Mouse (Mus musculus) heart, postnatal 14 days (tissue): ENCODE data around the gene Golga2. TPM values are rescaled to one million over a fixed set of nuclear protein-coding genes. Genes with fewer than 3 reads are reported as not detected.
A peak's percentile ranks its signal among the peaks of the same experiment; 100 is the strongest.

Experiments
- DNase-seq, 2 experiments: peaks; one replicate each; pipeline ENCODE4 v3.0.0; 2021 to 2022
- intact Hi-C: fragments of 180-260 bp; cut with DNase I; formaldehyde crosslinking; loops from one replicate; pipeline ENCODE4 v1.15.1; 2025
- total RNA-seq, 2 experiments: library from RNA; stranded (reverse); gene quantifications; 2 replicates each; pipeline ENCODE4 v1.2.3; 2021

Gene Golga2
- total RNA-seq, 2 experiments from 2014 or later, result 67.9 to 70.5 TPM

- intact Hi-C loops, result no loop called here
- DNase-seq, result no peak
Measured at GRCm38 (mm10) chr2:32339912-32340642, 52.9 kb downstream of the Golga2 start.

DNA sequence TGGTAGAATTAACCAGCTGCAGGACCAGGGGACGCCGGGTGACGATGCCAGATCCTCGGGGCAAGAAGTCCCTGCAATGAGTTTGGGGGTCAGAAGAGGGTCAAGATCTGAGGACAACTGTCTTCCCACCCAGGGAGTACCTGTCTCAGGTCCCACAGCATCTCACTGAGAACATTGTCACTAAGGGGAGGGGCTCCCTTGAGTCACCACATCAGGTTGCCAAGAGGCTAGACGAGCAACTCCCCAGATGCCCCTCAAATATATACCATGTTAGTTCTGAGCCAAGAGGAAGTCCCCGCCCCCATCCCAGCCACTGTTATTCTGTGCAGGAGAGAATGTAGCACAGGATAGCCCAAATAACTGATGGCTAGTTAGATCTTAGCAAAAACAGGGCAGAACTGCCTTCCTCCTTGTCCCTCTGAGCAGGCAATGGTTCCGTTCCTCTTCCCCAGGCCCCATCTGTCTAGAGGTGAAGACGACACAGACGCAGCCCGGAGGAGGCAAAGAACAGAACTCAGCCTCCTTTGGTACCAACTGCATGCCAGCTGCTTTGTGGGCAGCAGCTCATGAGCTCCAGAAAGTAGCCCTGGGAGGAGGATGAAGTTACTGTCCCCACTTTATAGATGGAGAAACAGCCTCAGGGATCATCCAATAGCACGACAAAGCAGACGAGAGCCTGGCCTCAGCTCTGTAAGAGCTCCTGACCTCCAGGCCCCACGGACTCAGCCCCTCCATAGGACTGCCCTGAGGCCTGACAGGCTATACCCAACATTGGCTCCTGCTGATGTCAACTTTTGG, 53.9 kb downstream of the Golga2 start:
- intact Hi-C loops, result no loop called here
- DNase-seq, result no peak

- intact Hi-C loops, result no loop called here
- DNase-seq, result no peak
Measured at GRCm38 (mm10) chr2:32341634-32341939, 54.4 kb downstream of the Golga2 start.

GRCm38 (mm10) chr2:32342039-32342438, 54.9 kb downstream of the Golga2 start:
- DNase-seq, result no peak
- intact Hi-C loops, result no loop called here

DNA sequence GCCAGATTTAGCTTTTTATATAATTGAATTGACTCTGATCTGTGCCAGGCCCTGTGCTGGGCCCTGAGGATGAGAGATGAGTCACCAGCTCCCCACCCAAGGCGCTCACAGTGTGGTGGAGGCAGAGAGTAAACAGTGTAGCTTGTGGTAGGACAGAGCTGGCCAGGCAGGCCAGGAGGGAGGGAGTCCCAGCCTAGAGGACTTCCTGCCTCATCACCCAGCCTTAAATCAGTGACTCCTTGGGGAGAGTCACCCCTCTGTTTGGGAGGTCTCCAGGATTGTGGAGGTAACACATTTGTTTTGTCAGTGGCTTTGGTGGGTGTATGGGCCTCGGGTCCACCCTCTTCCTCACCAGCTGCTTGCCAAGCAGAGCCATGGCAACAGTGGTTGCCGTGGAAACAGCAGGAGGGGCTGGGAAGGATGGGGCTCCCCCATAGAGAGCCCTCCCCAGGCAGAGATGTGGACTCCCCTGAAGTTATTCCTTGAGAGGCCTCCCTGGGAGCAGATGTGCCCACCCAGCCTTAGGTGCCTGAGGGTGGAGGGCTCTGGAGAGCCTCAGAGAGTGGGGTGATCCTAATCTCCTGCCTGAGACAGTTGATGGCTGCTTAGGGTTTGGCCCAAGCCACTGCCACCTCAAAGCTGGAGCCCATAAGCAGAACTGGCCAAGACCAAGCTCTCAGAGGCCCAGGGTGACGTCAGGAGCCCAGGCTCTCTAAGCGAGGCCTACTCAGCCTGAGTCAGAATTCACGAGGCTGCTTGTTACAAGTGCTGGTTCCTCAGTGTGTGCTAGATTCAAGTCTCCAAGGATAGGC, 55.6 kb downstream of the Golga2 start:
- peak; percentile 51 to 57 for DNase-seq
- intact Hi-C loops, result no loop called here

DNA sequence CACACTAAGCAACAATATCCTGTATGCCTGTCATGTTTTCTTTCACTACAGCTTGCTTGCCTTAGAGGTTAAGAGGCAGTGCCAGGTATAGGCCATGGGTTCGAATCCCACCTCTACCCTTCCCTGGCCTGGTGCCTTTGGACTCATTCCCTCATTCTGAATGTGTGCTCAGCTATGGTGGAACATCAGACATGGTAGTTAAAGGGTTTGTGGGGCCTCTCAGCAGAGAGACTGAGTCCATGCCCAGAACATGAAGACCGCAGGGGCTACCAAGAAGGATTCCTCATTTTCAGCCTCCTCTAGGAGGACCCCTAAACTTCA, 56.1 kb downstream of the Golga2 start:
- intact Hi-C loops, result no loop called here
- no peak for DNase-seq

DNA sequence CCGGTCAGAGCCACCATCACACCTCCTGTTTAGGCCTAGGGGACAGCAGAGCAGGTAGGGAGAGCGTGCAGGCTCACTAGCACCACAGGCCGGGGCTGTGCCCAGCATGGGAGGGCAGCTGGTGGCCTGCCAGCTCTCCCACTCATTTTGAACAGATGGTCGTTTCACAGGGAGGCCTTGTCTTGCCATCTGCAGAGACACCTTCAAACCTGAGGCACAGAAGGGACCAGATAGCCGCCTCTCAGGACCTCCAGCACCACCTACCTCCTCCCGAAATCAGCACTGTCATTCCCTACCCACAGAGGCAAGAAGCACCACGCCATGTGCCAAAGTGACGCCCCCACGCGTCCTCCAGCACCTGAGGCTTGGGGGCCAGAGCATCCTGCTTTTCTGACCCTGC, 56.9 kb downstream of the Golga2 start:
- intact Hi-C loops, result no loop called here
- no peak for DNase-seq

GRCm38 (mm10) chr2:32344598-32345321, 57.6 kb downstream of the Golga2 start:
- no peak for DNase-seq
- intact Hi-C loops, result no loop called here

GRCm38 (mm10) chr2:32347019-32347418, 59.8 kb downstream of the Golga2 start:
- no peak for DNase-seq
- intact Hi-C loops, result no loop called here

DNA sequence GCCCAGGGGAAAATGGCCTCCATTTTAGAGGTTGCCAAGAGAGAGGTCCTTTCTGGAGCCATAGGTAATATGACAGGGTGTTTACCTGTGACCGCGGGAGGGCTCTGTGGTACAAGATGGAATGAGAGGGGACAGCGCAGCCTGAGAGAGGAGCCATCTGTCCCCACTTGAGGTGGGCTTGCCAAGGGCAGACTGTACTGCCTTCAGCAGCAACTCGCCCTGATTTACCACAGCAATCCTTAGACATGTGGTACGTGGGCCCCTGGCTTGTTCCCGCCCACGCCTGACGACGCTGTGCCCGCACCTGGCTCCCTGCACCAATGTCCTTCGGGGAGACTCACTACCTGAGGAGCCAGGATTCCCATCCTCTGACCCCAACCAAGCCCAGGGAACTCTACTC, 61.1 kb downstream of the Golga2 start:
- intact Hi-C loops, result no loop called here
- DNase-seq, result no peak

- intact Hi-C loops, result loop anchor here (10.0 kb wide), 1 partner anchor 45 kb away; no protein-coding TSS in a partner anchor
- DNase-seq, result no peak
Measured at GRCm38 (mm10) chr2:32349625-32350255, 62.6 kb downstream of the Golga2 start.

DNA sequence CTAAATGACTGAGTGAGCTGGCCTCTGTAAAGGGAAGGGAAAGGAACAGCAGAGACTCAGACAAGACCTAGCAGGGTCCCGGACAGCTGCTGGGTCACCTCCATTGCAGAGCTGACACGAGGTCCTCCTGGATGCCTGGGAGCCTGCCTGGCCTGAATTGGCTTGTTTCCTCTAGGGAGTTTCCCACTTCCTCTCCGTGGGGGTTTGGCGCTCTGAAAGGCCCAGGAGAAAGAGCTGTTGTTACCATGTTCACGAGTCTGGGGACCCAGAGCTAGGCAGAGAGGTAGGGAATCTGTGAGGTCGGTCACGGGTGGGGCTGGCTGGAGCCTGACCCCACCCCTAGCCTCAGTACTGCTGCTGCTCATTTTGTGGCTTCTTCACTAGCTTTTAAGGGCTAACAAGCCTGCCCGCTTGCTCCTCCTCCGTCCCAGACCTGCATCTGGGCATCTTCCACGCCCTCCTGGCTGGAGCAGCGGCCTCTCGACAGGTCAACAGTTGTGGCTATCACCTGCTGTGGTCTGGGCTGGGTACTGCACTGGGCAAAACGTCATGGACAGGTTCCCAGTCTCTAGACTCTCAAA, 63.4 kb downstream of the Golga2 start:
- DNase-seq, result peak in 1 of 2 experiments; percentile 22
- intact Hi-C loops, result loop anchor here (10.0 kb wide), 1 partner anchor 46 kb away; no protein-coding TSS in a partner anchor

GRCm38 (mm10) chr2:32351471-32351961, 64.3 kb downstream of the Golga2 start:
- intact Hi-C loops, result loop anchor here (10.0 kb wide), 1 partner anchor 47 kb away; no protein-coding TSS in a partner anchor
- no peak for DNase-seq

GRCm38 (mm10) chr2:32352151-32353006, 65.2 kb downstream of the Golga2 start, which contains the start of gene Ciz1:
Gene Ciz1 (plus strand): TSS chr2:32352327.
- intact Hi-C loops, result loop anchor here (2.0 to 10.0 kb wide), 2 partner anchors 42 to 48 kb away; partner anchors contain the start of gene Ptges2
- peak in 1 of 2 experiments; percentile 22 for DNase-seq

- intact Hi-C loops, result loop anchor here (2.0 to 10.0 kb wide), 2 partner anchors 42 to 48 kb away; partner anchors contain the start of gene Ptges2
Measured at GRCm38 (mm10) chr2:32353007-32353542, 65.9 kb downstream of the Golga2 start, which contains the start of gene Dnm1. Gene Dnm1 (minus strand): TSS chr2:32353338.

GRCm38 (mm10) chr2:32353836-32354235, 66.7 kb downstream of the Golga2 start:
- intact Hi-C loops, result loop anchor here (2.0 to 10.0 kb wide), 2 partner anchors 41 to 49 kb away; partner anchors contain the start of gene Ptges2
- DNase-seq, result no peak

More at GRCm38 (mm10) chr2:32353007-32353542, 65.9 kb downstream of the Golga2 start, which contains the start of gene Dnm1:
- peak; percentile 96 to 98 for DNase-seq

DNA sequence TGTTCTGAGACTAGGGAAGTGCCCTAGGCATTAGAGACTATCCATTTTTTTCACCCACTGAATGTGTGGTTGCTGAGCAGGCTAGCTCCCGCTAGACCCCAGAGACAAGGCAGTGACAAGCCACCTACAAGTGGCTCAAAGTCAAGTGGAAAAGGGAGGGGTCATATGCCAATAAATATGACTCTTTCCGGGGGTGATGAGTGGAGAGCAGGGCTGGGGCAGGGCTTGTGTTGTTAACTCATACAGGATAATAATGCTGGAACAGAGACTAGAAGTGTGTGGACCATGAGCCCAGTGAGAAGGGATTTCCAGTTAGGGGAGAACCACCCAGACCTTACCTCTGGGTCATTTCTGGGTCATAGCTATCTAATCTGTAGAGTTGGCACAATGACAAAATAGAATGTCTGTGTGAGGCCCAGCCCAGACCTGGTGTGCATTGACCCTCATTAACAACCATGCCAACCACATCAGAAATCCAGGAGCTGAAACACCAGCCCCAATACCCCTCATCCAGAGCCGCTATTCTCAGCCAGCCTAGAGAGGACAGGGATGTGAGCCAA, 67.2 kb downstream of the Golga2 start:
- no peak for DNase-seq
- intact Hi-C loops, result loop anchor here (10.0 kb wide), 1 partner anchor 50 kb away; no protein-coding TSS in a partner anchor
